Mouse (Mus musculus) adrenal gland, postnatal 25 days (tissue): ENCODE measurements at regions not wholly inside any gene's neighbourhood (a gene's known extent, or its start where the extent isn't known, plus 50 kb on each side); places are given as distances from the start of the nearest gene placed in this dataset.

Experiments
- DNase-seq: peaks from one replicate; pipeline ENCODE4 v3.0.0; 2021; ENCODE audit warnings: mixed read lengths

DNA sequence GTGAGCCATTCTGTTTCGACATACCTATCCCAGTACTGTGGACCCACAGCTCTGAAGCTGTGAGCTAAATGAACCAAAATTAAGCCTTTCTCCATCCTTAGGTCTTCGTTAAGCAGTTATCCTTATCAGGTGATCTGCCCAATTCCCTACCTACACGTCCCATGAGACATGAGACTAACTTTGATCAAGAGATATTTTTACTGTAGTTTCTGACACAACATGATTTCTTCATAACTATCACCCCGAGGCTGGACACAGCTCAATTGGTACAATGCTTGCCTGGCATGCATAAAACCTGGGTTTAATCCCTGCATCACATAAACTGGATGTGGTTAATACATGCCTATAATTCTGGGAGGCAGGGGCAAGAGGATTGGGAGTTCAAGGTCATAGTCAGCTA lies 82.2 kb upstream of the Elovl6 start:
- DNase-seq, result no peak

GRCm38 (mm10) chr3:129450671-129451070 lies 81.5 kb upstream of the Elovl6 start:
- no peak for DNase-seq

GRCm38 (mm10) chr3:129470088-129470487 lies 62.1 kb upstream of the Elovl6 start:
- no peak for DNase-seq

DNA sequence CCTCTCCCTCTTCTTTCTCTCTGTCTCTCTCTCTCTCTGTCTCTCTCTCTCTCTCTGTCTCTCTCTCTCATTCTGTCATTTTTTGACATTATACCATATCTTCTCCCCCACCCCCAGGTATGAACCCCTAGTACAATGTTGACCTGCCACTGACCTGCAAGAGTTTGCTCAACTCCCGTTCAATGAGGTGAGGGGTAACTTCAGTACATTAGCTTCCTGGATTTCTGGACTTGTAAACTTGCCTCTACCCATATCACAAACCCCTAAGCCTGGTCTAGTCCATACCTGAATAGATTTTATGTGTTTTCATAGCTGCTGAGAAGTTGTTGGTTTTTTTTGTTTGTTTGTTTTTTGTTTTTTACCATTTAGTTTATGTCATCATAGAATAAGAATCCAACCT lies 60.8 kb upstream of the Elovl6 start:
- no peak for DNase-seq

DNA sequence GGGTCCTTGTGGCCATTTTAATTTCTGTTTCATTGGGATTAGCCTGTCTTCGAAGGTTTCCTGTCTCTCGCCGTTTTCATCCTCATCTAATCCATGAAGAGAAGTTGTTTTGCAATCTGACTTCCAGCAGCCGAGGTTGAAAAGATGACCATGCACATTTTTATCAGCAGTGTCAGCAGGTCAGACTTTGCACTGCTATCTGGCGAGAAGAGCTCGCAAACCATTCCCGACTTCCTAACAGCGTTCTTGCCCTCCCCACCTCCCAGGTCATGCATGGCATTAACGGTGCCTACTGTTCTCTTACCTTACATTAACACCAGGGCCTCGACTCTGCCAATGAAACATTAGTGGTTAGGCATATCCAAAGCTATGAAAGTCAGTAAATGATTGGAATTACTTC lies 60.1 kb upstream of the Elovl6 start:
- no peak for DNase-seq

GRCm38 (mm10) chr3:129474451-129474850 lies 57.7 kb upstream of the Elovl6 start:
- DNase-seq, result no peak

DNA sequence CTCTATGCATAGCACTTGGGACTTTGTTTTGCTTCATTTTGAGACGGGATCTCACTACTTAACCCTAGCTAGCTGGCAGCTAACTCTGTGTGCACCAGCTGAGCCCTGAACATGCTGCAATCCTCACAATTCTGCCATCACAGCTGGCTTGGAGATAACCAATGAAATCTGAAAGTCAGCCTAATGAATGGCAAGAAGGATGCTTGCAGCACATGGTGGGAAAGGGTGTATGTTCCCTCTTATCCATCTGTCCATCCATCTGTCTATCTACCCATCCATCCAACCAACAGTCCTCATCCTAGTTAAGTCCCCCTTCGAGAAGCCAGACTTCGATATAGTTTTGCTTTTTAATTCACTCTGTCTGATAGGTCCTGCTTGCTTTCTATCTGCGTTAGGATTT lies 55.9 kb upstream of the Elovl6 start:
- DNase-seq, result no peak

DNA sequence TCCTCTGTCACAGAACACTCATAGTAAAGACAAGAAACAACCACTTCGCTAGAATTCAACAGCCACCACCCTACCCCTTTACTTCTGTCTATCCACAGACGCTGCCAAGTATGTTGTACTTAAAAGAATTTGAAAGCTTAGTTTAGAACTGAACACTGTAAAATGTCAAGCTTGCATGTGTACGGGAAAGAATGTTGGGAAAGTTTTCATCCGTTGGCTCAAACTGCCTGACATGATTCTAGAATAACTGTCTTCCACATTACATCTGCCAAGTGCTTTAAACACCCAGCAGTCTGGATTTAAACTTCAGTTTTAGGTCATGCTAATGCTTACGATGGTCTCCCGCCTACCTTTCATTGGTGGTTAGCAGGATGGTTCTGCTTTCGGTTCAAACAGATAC lies 54.1 kb upstream of the Elovl6 start:
- no peak for DNase-seq

DNA sequence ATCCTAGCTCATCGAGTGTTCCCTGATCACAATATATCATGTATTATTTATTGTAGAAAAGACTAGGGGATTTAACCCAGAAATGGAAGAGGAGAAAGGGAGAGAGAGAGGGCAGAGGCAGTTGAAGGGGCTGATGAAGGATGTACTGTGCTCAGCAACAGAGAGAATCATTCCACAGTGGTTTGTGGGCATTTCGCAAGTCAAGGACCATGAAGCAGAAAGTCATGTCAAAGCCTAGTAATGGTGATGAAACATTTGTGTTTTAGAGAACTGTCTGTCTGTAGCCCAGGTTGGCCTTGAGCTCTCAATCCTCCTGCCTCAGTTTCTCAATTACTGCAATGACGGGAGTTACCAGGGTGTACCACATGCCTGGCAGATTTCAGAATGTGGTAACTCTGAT lies 50.9 kb upstream of the Elovl6 start:
- no peak for DNase-seq
